Mouse (Mus musculus) limb, embryonic 15.5 days (tissue): Measurements from ENCODE around the gene Tmem53. TPM values are rescaled to one million over a fixed set of nuclear protein-coding genes. Genes with fewer than 3 reads are reported as not detected.
A peak's percentile ranks its signal among the peaks of the same experiment; 100 is the strongest.

Source experiments
- ATAC-seq: fragments of 200-750 bp; cut with Nextera tagmentation; 2 replicates; pipeline ENCODE4 v1.8.0; 2017; ENCODE audit warnings: low read depth, moderate TSS enrichment; ENCODE audit not compliant: insufficient number of reproducible peaks, low FRiP score, low TSS enrichment
- H3K27ac ChIP-seq: fragments of 300-500 bp; sonication (generic); 2 replicates; pipeline ENCODE4 v1.5.1; 2015; ENCODE audit warnings: moderate library complexity, mild to moderate bottlenecking, inconsistent platforms
- H3K27me3 ChIP-seq: fragments of 300-500 bp; sonication (generic); 2 replicates; pipeline ENCODE4 v1.6.1; 2015; ENCODE audit warnings: inconsistent platforms
- H3K36me3 ChIP-seq: fragments of 300-500 bp; sonication (generic); 2 replicates; pipeline ENCODE4 v1.6.1; 2015; ENCODE audit warnings: inconsistent platforms
- H3K4me1 ChIP-seq: fragments of 300-500 bp; sonication (generic); 2 replicates; pipeline ENCODE4 v1.6.1; 2015; ENCODE audit warnings: inconsistent platforms
- H3K4me2 ChIP-seq: fragments of 300-500 bp; sonication (generic); 2 replicates; pipeline ENCODE4 v1.6.1; 2015; ENCODE audit warnings: mild to moderate bottlenecking, inconsistent platforms
- H3K4me3 ChIP-seq: fragments of 300-500 bp; sonication (generic); 2 replicates; pipeline ENCODE4 v1.5.1; 2015; ENCODE audit warnings: mild to moderate bottlenecking, inconsistent platforms
- H3K9ac ChIP-seq: fragments of 300-500 bp; sonication (generic); 2 replicates; pipeline ENCODE4 v1.6.1; 2015; ENCODE audit warnings: inconsistent platforms
- H3K9me3 ChIP-seq: fragments of 300-500 bp; sonication (generic); 2 replicates; pipeline ENCODE4 v1.6.1; 2016; ENCODE audit warnings: inconsistent platforms
- WGBS: fragments of 180-500 bp; shearing (Covaris S2); methylation state at CpG from one replicate; pipeline ENCODE4 v1.1.7; 2015; 5-methylcytosine and 5-hydroxymethylcytosine counted together
- polyA plus RNA-seq: library from polyadenylated mRNA; unstranded; fragments of >200 nt; fragmentation: Nextera tagmentation; extraction: Ambion mirVana; gene quantifications from 2 replicates; pipeline ENCODE4 v1.2.1, GENCODE M21; 2015

Gene Tmem53
- polyA plus RNA-seq, 1 experiment from 2014 or later, result 10.0 TPM

- H3K9ac ChIP-seq, result no peak overlapping the region
- H3K9me3 ChIP-seq, result no peaks in the 10 kb centered on the region
- no peaks in the 10 kb centered on the region for H3K36me3 ChIP-seq
- H3K4me1 ChIP-seq, result peaks cover 22% of the 10 kb centered on the region
- WGBS, result 95% methylated on average over 1 of the region's 1 CpGs
- peaks cover 45% of the 10 kb centered on the region for H3K27me3 ChIP-seq
- no peak overlapping the region for H3K4me3 ChIP-seq
- ATAC-seq, result no peak
- no peak overlapping the region for H3K4me2 ChIP-seq
- H3K27ac ChIP-seq, result no peak overlapping the region
These were observed 57.7 kb downstream of the Tmem53 start for GRCm38 (mm10) chr4:117309427-117309826.

- WGBS, result 29% methylated on average over 5 of the region's 5 CpGs
- H3K4me1 ChIP-seq, result peaks cover 40% of the 10 kb centered on the region
- no peak overlapping the region for H3K4me2 ChIP-seq
These were observed 60.1 kb downstream of the Tmem53 start for GRCm38 (mm10) chr4:117311891-117312290.

GRCm38 (mm10) chr4:117312416-117313084 is 60.8 kb downstream of the Tmem53 start:
- Histone ChIP-seq H3K9me3 (no peaks in the 10 kb centered on the region), H3K27me3 (peaks cover 51% of the 10 kb centered on the region), H3K4me1 (peaks cover 40% of the 10 kb centered on the region), H3K9ac (no peak overlapping the region), H3K27ac (no peak overlapping the region), H3K36me3 (no peaks in the 10 kb centered on the region), H3K4me2 (no peak overlapping the region), H3K4me3 (no peak overlapping the region)
- ATAC-seq, result no peak
- WGBS, result 16% methylated on average over 26 of the region's 26 CpGs

More at GRCm38 (mm10) chr4:117311891-117312290, 60.1 kb downstream of the Tmem53 start:
- H3K4me3 ChIP-seq, result no peak overlapping the region
- no peak overlapping the region for H3K9ac ChIP-seq
- peaks cover 45% of the 10 kb centered on the region for H3K27me3 ChIP-seq
- no peaks in the 10 kb centered on the region for H3K9me3 ChIP-seq
- H3K27ac ChIP-seq, result no peak overlapping the region
- H3K36me3 ChIP-seq, result no peaks in the 10 kb centered on the region
- no peak for ATAC-seq

GRCm38 (mm10) chr4:117313085-117313424 is 61.3 kb downstream of the Tmem53 start:
- no peak for ATAC-seq
- H3K27me3 ChIP-seq, result peaks cover 56% of the 10 kb centered on the region
- no peak overlapping the region for H3K4me2 ChIP-seq
- no peak overlapping the region for H3K4me3 ChIP-seq
- WGBS, result 19% methylated on average over 4 of the region's 4 CpGs
- H3K9me3 ChIP-seq, result no peaks in the 10 kb centered on the region
- peaks cover 44% of the 10 kb centered on the region for H3K4me1 ChIP-seq
- no peak overlapping the region for H3K9ac ChIP-seq
- no peaks in the 10 kb centered on the region for H3K36me3 ChIP-seq
- no peak overlapping the region for H3K27ac ChIP-seq

- Histone ChIP-seq H3K9ac (no peak overlapping the region), H3K36me3 (no peaks in the 10 kb centered on the region), H3K9me3 (no peaks in the 10 kb centered on the region), H3K27me3 (peaks cover 76% of the 10 kb centered on the region), H3K4me1 (peaks cover 49% of the 10 kb centered on the region), H3K4me3 (no peak overlapping the region), H3K4me2 (no peak overlapping the region), H3K27ac (no peak overlapping the region)
- ATAC-seq, result no peak
- 34% methylated on average over 16 of the region's 16 CpGs for WGBS
These were observed 63.2 kb downstream of the Tmem53 start for GRCm38 (mm10) chr4:117314849-117315500.

- Histone ChIP-seq H3K36me3 (no peaks in the 10 kb centered on the region), H3K27me3 (peaks cover 82% of the 10 kb centered on the region), H3K9me3 (no peaks in the 10 kb centered on the region), H3K27ac (no peak overlapping the region), H3K4me1 (peaks cover 49% of the 10 kb centered on the region), H3K4me3 (no peak overlapping the region), H3K4me2 (peak overlapping the region; percentile 17; the same call in 1 of the 2 replicates), H3K9ac (no peak overlapping the region)
- WGBS, result 12% methylated on average over 6 of the region's 6 CpGs
- ATAC-seq, result 0 out of 2 replicates have a peak, but pooled peaks have one; percentile 15
These were observed 65.0 kb downstream of the Tmem53 start for GRCm38 (mm10) chr4:117316800-117317199.

GRCm38 (mm10) chr4:117317701-117318190 is 66.0 kb downstream of the Tmem53 start:
- WGBS, result 10% methylated on average over 18 of the region's 18 CpGs
- H3K9ac ChIP-seq, result no peak overlapping the region
- H3K36me3 ChIP-seq, result no peaks in the 10 kb centered on the region
- H3K9me3 ChIP-seq, result no peaks in the 10 kb centered on the region
- peaks cover 49% of the 10 kb centered on the region for H3K4me1 ChIP-seq
- no peak overlapping the region for H3K27ac ChIP-seq
- no peak for ATAC-seq
- H3K4me3 ChIP-seq, result no peak overlapping the region
- peaks cover 89% of the 10 kb centered on the region for H3K27me3 ChIP-seq
- H3K4me2 ChIP-seq, result no peak overlapping the region

Other genes starting within 250 kb of the Tmem53 start
- 44.3 TPM in 2 replicates for gene Eif2b3, start 232.5 kb upstream of the Tmem53 start, polyA plus RNA-seq
- 13.7 and 15.8 TPM in 2 replicates for gene Ptch2, start 155.9 kb upstream of the Tmem53 start, polyA plus RNA-seq
- gene Btbd19, start 126.2 kb upstream of the Tmem53 start, polyA plus RNA-seq, result 10.0 and 10.3 TPM in 2 replicates
- gene Tctex1d4, start 125.2 kb upstream of the Tmem53 start, polyA plus RNA-seq, result not detected in 2 replicates
- gene Plk3, start 118.0 kb upstream of the Tmem53 start, polyA plus RNA-seq, result 5.7 and 6.8 TPM in 2 replicates
- 803 and 994 TPM in 2 replicates for gene Rps8, start 95.7 kb upstream of the Tmem53 start, polyA plus RNA-seq
- 45.9 and 47.4 TPM in 2 replicates for gene Kif2c, start 69.3 kb upstream of the Tmem53 start, polyA plus RNA-seq
- gene Armh1, start 174 bp downstream of the Tmem53 start, polyA plus RNA-seq, result 0.51 and 1.1 TPM in 2 replicates
- 64.7 and 73.0 TPM in 2 replicates for gene Rnf220, start 245.1 kb downstream of the Tmem53 start, polyA plus RNA-seq